Mouse (Mus musculus): ENCODE measurements around the gene Gm42421. TPM values are rescaled to one million over a fixed set of nuclear protein-coding genes. Genes with fewer than 3 reads are reported as not detected.

Gm42421 gene
- polyA plus RNA-seq, 1 experiment from 2014 or later = 0.26 TPM

DNA sequence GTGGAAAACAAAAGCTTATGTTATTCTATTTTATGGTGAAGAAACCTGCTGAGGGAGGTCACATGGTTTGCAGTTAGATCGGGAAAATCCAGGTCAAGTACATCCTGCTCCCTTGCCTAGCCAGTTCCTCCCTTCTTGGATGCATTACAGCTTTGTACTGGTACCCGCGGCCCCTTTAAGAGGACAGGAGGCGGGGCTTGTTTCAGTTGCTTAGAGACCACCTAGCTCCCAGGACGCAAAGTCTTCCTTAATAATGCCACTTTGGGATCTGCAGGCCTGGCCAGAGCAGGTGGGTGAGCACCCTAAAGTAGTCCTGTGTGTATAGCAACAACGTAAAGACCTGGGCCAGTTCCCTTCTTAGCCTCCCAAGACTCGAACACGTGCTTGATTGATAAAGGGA, 4.9 kb downstream of the Gm42421 start, which contains the start of gene Rsph10b:
Gene Rsph10b, plus strand, starts transcription at position 205 of the 400 bp plus-strand sequence.
- Histone ChIP-seq H3K4me1 (replicated peaks; ENCODE audit: control insufficient read depth, insufficient read depth, low read length) (no peaks in the 10 kb centered on the region), H3K4me2 (replicated peaks; ENCODE audit: low read depth) (no peak within 1 kb of the TSS), H3K36me3 (ENCODE audit: control insufficient read depth, insufficient read depth) (peaks cover 19% of the 10 kb centered on the region; the same call in 1 of the 2 replicates), H3K9ac (ENCODE audit: low read depth, low read length) (no peak within 1 kb of the TSS), H3K9me3 (ENCODE audit: control insufficient read depth) (no peaks in the 10 kb centered on the region), H3K27me3 (replicated peaks; ENCODE audit: control insufficient read depth, insufficient read depth, low read length) (no peaks in the 10 kb centered on the region), H3K4me3 (ENCODE audit: low read depth, low read length) (no peak within 1 kb of the TSS), H3K27ac (ENCODE audit: low read depth, low read length) (peak within 1 kb of the TSS; percentile 30)
- no peak for TF ChIP-seq CTCF (IDR thresholded peaks at IDR 0.05; ENCODE audit: low read depth)
- 25% methylated on average over 8 of the region's 8 CpGs for WGBS
- peak; percentile 20; the same call in 1 of the 2 replicates for ATAC-seq

DNA sequence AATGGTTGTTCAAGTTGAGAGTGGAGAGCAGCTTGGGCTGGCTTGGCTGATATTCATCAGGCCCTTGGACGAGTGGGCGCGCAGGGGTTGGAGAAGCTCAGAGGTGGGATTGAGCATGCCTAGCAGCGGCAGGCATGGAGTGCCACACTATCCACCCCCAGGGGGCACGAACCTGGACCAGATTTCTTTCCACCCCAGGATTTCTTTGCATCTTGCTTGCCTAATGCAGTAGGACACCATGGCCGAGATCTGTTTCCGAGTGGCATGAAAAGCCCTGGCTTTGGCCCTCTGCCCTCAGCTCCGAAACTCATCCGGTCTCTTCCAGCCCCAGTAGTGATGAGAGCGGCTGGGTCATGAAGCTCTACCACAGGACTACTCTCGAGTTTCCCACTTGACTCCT, 5.4 kb downstream of the Gm42421 start:
- Histone ChIP-seq H3K27ac (ENCODE audit: low read depth, low read length) (no peak overlapping the region), H3K9me3 (ENCODE audit: control insufficient read depth) (no peaks in the 10 kb centered on the region), H3K36me3 (ENCODE audit: control insufficient read depth, insufficient read depth) (peaks cover 19% of the 10 kb centered on the region; the same call in 1 of the 2 replicates), H3K27me3 (replicated peaks; ENCODE audit: control insufficient read depth, insufficient read depth, low read length) (no peaks in the 10 kb centered on the region), H3K4me1 (replicated peaks; ENCODE audit: control insufficient read depth, insufficient read depth, low read length) (no peaks in the 10 kb centered on the region), H3K4me3 (ENCODE audit: low read depth, low read length) (no peak overlapping the region), H3K9ac (ENCODE audit: low read depth, low read length) (no peak overlapping the region), H3K4me2 (replicated peaks; ENCODE audit: low read depth) (no peak overlapping the region)
- TF ChIP-seq CTCF (IDR thresholded peaks at IDR 0.05; ENCODE audit: low read depth) = no peak
- WGBS = 88% methylated on average over 11 of the region's 11 CpGs
- no peak for ATAC-seq

DNA sequence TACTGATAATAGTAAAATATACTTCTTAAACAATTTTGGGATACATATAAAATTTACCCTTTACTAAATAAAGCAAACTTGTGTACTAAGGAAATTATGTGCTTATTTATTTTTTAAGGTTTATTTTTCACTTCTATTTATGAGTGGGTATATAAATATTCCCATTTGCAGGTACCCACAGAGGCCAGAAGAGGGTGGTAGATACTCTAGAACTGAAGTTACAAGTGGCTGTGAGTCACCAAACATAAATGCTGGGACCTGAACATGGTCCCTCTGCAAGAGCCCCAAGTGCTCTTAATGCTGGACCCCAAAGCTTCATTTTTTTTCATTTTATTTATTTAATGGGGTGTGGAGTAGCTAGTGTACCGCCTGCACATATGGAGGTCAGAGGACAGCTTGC, 5.9 kb downstream of the Gm42421 start:
- ATAC-seq = no peak
- Histone ChIP-seq H3K9me3 (ENCODE audit: control insufficient read depth) (no peaks in the 10 kb centered on the region), H3K4me3 (ENCODE audit: low read depth, low read length) (no peak overlapping the region), H3K27me3 (replicated peaks; ENCODE audit: control insufficient read depth, insufficient read depth, low read length) (no peaks in the 10 kb centered on the region), H3K4me2 (replicated peaks; ENCODE audit: low read depth) (no peak overlapping the region), H3K27ac (ENCODE audit: low read depth, low read length) (no peak overlapping the region), H3K9ac (ENCODE audit: low read depth, low read length) (no peak overlapping the region), H3K36me3 (ENCODE audit: control insufficient read depth, insufficient read depth) (peaks cover 19% of the 10 kb centered on the region; the same call in 1 of the 2 replicates), H3K4me1 (replicated peaks; ENCODE audit: control insufficient read depth, insufficient read depth, low read length) (no peaks in the 10 kb centered on the region)
- 83% methylated on average over 1 of the region's 1 CpGs for WGBS
- peak; percentile 46 for TF ChIP-seq CTCF (IDR thresholded peaks at IDR 0.05; ENCODE audit: low read depth)

DNA sequence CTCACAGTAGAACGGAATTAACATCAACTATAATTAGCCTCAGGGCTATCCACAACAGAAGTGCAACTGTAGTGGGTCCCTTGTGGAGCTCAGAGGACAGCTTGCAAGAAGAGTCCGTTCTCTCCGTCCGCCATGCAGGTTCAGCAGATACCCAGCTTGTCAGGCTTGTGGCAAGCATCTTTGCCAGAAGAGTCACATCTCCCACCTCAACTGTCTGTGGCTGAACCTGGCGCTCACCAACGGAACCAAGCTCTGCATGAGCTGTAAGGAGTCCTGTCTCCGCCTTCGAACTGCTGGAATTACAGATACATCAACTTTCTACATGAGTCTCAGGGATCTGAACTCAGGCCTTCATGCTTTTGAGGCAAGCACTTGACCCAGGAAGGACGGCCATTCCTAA, 8.2 kb downstream of the Gm42421 start:
- H3K4me2 ChIP-seq (replicated peaks; ENCODE audit: low read depth) = no peak overlapping the region
- no peak overlapping the region for H3K27ac ChIP-seq (ENCODE audit: low read depth, low read length)
- ATAC-seq = no peak
- no peaks in the 10 kb centered on the region for H3K27me3 ChIP-seq (replicated peaks; ENCODE audit: control insufficient read depth, insufficient read depth, low read length)
- 0 out of 2 replicates have a peak, but pooled peaks cover under 1% of the 10 kb centered on the region for H3K36me3 ChIP-seq (ENCODE audit: control insufficient read depth, insufficient read depth)
- no peak overlapping the region for H3K9ac ChIP-seq (ENCODE audit: low read depth, low read length)
- no peak overlapping the region for H3K4me3 ChIP-seq (ENCODE audit: low read depth, low read length)
- 89% methylated on average over 9 of the region's 9 CpGs for WGBS
- no peaks in the 10 kb centered on the region for H3K9me3 ChIP-seq (ENCODE audit: control insufficient read depth)
- TF ChIP-seq CTCF (IDR thresholded peaks at IDR 0.05; ENCODE audit: low read depth) = no peak
- no peaks in the 10 kb centered on the region for H3K4me1 ChIP-seq (replicated peaks; ENCODE audit: control insufficient read depth, insufficient read depth, low read length)

DNA sequence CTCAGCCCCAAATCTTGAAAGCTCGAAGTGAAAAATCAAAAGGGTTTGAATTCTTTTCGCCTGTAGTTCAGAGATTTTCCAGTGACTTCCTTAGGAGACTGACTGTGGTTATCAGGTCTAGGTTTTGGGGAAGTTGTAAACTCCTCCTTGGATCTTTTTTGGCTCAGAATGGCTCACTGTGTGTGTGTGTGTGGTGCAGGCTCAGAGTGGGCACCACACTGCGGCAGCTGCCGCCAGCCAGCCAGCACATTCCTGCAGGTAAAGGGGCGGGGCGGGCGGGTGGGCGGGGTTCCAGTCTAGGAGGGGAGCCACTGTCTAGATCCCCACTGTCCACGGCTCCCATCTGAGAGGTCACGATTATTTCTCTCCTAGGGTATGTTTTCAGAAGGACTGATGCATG, 13.6 kb downstream of the Gm42421 start:
- Histone ChIP-seq H3K27me3 (replicated peaks; ENCODE audit: control insufficient read depth, insufficient read depth, low read length) (no peaks in the 10 kb centered on the region), H3K4me2 (replicated peaks; ENCODE audit: low read depth) (peak overlapping the region; percentile 30; the same call in 1 of the 2 replicates)
- no peak for ATAC-seq

DNA sequence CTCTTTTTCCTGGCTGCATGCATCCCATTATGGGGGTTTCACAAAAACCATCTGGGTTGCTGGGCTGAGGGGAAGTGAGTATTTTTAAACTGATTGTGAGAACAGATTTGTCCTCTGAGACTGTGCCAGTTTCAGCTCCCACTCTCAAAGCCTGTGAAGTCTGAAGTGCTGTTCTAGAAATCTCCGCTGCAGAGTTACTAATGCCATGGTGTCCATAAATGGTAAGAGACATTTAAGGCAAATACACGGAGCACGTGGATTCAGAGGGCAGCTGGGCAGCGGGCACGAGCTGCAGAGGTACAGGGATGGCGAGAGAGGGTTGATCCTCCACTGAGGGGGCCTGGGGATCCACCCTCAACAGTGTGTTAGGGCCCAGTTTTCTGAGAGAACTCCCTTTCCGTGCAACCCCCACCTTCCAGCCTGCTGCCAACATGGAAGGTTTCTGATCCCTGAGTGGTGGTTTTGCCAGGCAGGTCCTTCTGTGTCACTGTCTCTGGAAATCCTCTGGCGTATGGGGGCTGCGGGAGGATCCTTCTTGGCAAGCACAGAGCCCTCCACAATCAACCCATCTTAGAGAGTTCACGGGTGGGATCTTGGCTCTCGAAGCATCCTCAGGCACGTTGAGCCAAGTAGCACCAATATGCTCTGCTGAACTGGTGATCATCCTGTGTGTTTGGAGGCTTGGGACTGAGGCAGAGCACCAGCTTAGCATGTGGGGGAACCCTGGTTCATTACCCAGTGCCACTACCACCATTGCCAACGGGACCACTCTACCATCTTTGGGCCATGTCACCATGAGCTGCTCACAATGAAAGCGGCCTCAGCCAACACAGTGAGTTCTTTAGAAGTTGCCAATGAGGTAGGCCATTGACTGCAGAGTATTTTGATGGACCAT, 15.5 kb downstream of the Gm42421 start:
- H3K4me2 ChIP-seq (replicated peaks; ENCODE audit: low read depth) = no peak overlapping the region
- no peak overlapping the region for H3K9ac ChIP-seq (ENCODE audit: low read depth, low read length)
- WGBS = 77% methylated on average over 14 of the region's 14 CpGs
- H3K36me3 ChIP-seq (ENCODE audit: control insufficient read depth, insufficient read depth) = no peaks in the 10 kb centered on the region
- no peak for ATAC-seq
- no peak overlapping the region for H3K27ac ChIP-seq (ENCODE audit: low read depth, low read length)
- no peak overlapping the region for H3K4me3 ChIP-seq (ENCODE audit: low read depth, low read length)
- no peaks in the 10 kb centered on the region for H3K27me3 ChIP-seq (replicated peaks; ENCODE audit: control insufficient read depth, insufficient read depth, low read length)
- H3K9me3 ChIP-seq (ENCODE audit: control insufficient read depth) = no peaks in the 10 kb centered on the region
- no peaks in the 10 kb centered on the region for H3K4me1 ChIP-seq (replicated peaks; ENCODE audit: control insufficient read depth, insufficient read depth, low read length)
- no peak for TF ChIP-seq CTCF (IDR thresholded peaks at IDR 0.05; ENCODE audit: low read depth)

More for the DNA sequence above, 13.6 kb downstream of the Gm42421 start:
- TF ChIP-seq CTCF (IDR thresholded peaks at IDR 0.05; ENCODE audit: low read depth) = no peak
- Histone ChIP-seq H3K27ac (ENCODE audit: low read depth, low read length) (no peak overlapping the region), H3K4me1 (replicated peaks; ENCODE audit: control insufficient read depth, insufficient read depth, low read length) (no peaks in the 10 kb centered on the region), H3K36me3 (ENCODE audit: control insufficient read depth, insufficient read depth) (no peaks in the 10 kb centered on the region), H3K4me3 (ENCODE audit: low read depth, low read length) (no peak overlapping the region), H3K9me3 (ENCODE audit: control insufficient read depth) (no peaks in the 10 kb centered on the region), H3K9ac (ENCODE audit: low read depth, low read length) (no peak overlapping the region)
- WGBS = 17% methylated on average over 10 of the region's 10 CpGs
